Mouse (Mus musculus) G1E (cell line): ENCODE measurements around the gene Glcci1.

Experiments used
- CTCF ChIP-seq: IDR thresholded peaks from 2 replicates; pipeline ENCODE4 v1.5.1; 2012; ENCODE audit warnings: low read depth, low read length, inconsistent platforms, mixed read lengths
- GATA1 ChIP-seq: IDR thresholded peaks from 2 replicates; pipeline ENCODE4 v1.6.1; 2012; ENCODE audit warnings: borderline replicate concordance, low read length, inconsistent platforms, mixed read lengths
- GATA2 ChIP-seq: IDR thresholded peaks from 2 replicates; pipeline ENCODE4 v1.6.1; 2012; ENCODE audit warnings: low read depth, low read length, inconsistent platforms, borderline replicate concordance
- TAL1 ChIP-seq: conservative IDR thresholded peaks from 2 replicates; pipeline ENCODE4 v1.6.1; 2012; ENCODE audit warnings: low read depth, low read length, inconsistent platforms, mixed read lengths

- TF ChIP-seq CTCF: no peak
- TF ChIP-seq TAL1: no peak
- TF ChIP-seq GATA1: no peak
- TF ChIP-seq GATA2: no peak
Observed at GRCm38 (mm10) chr6:8645708-8646107, 136.3 kb downstream of the Glcci1 start.
